Mouse (Mus musculus): ENCODE results near the gene Zfp286. TPM values are rescaled to one million over a fixed set of nuclear protein-coding genes. Genes with fewer than 3 reads are reported as not detected.
A peak's percentile ranks its signal among the peaks of the same experiment; 100 is the strongest.

Gene Zfp286
- polyA plus RNA-seq (2012; ENCODE audit: insufficient read depth, low replicate concordance), result 0.89 TPM in 1 of 2 replicates, not detected in the other

DNA sequence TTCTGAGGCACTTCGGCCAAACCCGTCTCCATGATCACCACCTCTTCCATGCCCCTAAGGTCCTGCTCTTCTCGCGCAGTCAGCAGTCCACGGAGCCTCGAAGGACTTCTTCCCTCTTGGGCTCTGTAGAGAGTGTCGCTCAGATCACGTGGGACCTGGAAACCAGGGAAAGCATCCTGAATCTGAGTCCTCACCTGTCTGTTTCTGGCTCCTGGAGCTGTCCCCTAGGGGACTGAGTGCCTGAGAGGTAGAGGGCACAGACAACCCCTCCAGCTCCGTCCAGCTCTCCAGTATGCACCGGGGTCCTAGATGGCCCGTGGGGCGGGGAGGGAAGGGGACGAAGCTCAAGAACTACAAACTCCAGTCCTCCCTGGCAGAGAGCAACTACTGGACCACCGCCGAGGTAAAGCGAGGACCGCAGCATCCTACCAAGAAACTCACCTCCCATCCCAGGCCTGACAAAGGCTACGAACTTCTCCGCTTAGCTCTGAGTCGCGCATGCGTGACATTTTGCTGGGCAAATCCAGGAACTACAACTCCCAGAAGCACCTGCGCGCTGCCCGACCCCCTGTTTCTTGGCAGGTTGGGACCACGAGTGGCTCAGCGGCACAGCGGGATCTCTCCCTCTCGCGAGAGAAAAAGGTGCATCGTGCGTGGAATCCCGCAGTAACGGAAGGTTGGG, at the start of gene Zfp286:
Gene Zfp286 (minus strand): TSS at position 528 of the 682 bp plus-strand sequence.
- Histone ChIP-seq H3K36me3 (replicated peaks; ENCODE audit: low read length) (no peaks in the 10 kb centered on the region), H3K27me3 (replicated peaks) (no peaks in the 10 kb centered on the region), H3K4me3 (replicated peaks) (peak within 1 kb of the TSS; percentile 90), H3K4me1 (peaks cover 10% of the 10 kb centered on the region), H3K9me3 (no peaks in the 10 kb centered on the region)
- no peak for TF ChIP-seq FLI1 (IDR thresholded peaks at IDR 0.05; ENCODE audit: low read length)
- no peak for TF ChIP-seq GATA1 (IDR thresholded peaks at IDR 0.05; ENCODE audit: borderline replicate concordance, low read length)

DNA sequence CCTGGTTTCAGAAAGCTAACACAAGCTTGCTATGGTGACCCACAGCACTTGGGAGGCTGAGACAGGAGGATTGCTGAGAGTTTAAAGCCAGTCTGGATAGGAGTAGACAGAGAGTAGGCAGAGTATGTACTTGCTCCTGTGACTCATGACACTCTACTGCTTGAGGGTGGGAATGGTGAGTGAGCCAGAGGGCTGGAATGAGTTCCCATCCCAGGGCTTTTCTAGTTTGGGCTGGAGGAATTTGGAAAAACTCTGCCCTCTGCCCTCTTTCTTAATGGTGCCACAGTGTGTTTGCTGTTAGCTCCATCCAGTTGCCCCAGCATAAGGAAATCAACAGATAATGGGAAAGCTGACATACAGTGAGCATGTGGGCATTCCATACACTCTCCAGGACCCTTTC, 42.6 kb upstream of the Zfp286 start:
- H3K9me3 ChIP-seq, result no peaks in the 10 kb centered on the region
- H3K27me3 ChIP-seq (replicated peaks), result no peaks in the 10 kb centered on the region
- H3K4me3 ChIP-seq (replicated peaks), result no peak overlapping the region
- peaks cover under 1% of the 10 kb centered on the region for H3K36me3 ChIP-seq (replicated peaks; ENCODE audit: low read length)
- TF ChIP-seq GATA1 (IDR thresholded peaks at IDR 0.05; ENCODE audit: borderline replicate concordance, low read length), result no peak
- TF ChIP-seq FLI1 (IDR thresholded peaks at IDR 0.05; ENCODE audit: low read length), result no peak
- H3K4me1 ChIP-seq, result no peaks in the 10 kb centered on the region

DNA sequence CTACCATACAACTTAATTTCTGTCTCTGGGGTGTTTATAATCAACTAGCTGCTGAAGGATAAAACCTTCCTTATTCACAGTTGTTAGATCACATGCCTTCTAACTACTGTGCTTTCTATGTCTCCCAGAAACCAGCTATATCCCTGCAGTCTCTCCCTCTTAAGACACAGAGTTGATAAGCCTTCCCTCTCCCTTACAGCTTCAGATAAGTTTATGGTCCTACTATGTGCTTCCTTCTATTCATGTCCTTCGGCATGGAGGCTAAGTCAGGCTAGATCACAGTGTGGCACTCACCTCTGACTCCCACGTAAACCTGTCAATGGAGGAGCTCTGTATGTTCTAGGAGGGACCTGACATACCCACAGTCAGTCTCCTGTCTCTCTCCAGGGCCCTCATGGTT, 41.1 kb upstream of the Zfp286 start:
- TF ChIP-seq FLI1 (IDR thresholded peaks at IDR 0.05; ENCODE audit: low read length) (no peak), GATA1 (IDR thresholded peaks at IDR 0.05; ENCODE audit: borderline replicate concordance, low read length) (no peak)
- Histone ChIP-seq H3K27me3 (replicated peaks) (peaks cover 4% of the 10 kb centered on the region), H3K4me1 (no peaks in the 10 kb centered on the region), H3K36me3 (replicated peaks; ENCODE audit: low read length) (no peaks in the 10 kb centered on the region), H3K4me3 (replicated peaks) (no peak overlapping the region), H3K9me3 (no peaks in the 10 kb centered on the region)

DNA sequence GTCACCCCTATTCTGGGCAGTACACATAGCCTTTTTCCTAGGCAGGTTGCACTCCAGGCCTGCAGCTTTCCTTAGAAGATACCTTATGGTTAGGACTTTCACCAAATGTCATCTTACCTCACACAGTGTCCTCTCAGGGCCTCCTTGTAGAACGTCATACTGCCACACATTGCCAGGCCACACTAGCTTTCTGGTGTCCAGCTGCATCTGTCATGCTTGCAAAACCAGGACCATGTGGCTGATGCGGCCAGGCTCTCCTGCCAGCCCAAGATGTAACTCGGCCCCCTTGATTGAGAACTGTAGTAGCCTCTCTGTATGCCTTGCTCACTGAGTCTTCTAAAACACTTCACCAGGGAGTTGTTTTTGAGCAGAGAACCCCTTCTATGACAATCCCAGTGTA, 38.6 kb upstream of the Zfp286 start:
- Histone ChIP-seq H3K4me3 (replicated peaks) (peak overlapping the region; percentile 18), H3K27me3 (replicated peaks) (peaks cover 9% of the 10 kb centered on the region), H3K36me3 (replicated peaks; ENCODE audit: low read length) (no peaks in the 10 kb centered on the region), H3K9me3 (no peaks in the 10 kb centered on the region), H3K4me1 (peaks cover 9% of the 10 kb centered on the region)
- TF ChIP-seq GATA1 (IDR thresholded peaks at IDR 0.05; ENCODE audit: borderline replicate concordance, low read length) (no peak), FLI1 (IDR thresholded peaks at IDR 0.05; ENCODE audit: low read length) (no peak)

DNA sequence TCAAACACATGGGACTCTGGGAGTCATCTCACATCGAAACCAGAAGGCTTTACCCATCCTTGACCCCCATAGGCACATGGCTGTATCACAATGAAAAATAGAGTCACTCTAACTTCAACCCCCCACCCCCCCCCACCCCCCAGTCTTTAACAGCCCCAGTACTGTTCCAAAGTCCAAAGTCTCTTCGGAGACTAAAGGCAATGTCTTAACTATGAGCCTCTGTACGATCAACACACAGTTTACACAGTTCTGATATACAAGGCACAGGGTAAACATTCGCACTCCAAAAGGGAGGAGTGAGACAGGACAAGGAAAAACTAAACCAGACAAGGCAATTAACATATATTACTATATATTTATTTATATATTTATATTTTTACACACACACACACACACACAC, 37.9 kb upstream of the Zfp286 start:
- Histone ChIP-seq H3K4me3 (replicated peaks) (no peak overlapping the region), H3K36me3 (replicated peaks; ENCODE audit: low read length) (no peaks in the 10 kb centered on the region), H3K27me3 (replicated peaks) (peaks cover 9% of the 10 kb centered on the region), H3K4me1 (peaks cover 13% of the 10 kb centered on the region), H3K9me3 (no peaks in the 10 kb centered on the region)
- TF ChIP-seq GATA1 (IDR thresholded peaks at IDR 0.05; ENCODE audit: borderline replicate concordance, low read length) (no peak), FLI1 (IDR thresholded peaks at IDR 0.05; ENCODE audit: low read length) (no peak)

DNA sequence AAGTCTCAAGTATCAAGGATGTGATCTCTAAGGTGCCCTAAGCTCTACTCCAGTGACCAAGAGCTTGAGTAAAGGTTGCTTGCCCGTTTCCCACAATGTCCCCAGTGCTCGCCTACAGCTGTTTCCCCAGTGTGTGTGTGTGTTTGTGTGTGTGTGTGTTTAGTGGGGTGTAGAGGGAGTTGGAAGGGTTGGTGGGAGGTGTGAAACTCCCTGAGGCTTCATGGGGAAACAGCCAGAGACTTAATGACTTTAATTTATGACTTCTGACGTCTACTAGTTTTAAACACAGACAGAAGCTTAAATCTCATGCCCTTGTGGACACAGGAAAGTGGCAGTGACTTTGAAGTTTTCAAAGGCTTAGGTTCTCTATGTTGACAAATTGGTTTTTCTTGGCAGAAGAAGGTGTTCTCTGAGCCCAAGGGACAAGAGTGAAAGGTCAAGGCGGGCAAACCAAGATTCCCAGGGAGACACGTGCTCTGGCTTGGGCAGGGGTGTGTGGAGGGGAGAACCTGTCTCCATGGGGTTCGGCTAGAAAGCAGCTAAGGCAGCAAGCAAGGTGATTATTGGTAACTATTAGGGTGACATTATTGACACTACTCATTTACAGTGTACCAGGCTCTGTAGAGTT, 37.0 kb upstream of the Zfp286 start:
- TF ChIP-seq GATA1 (IDR thresholded peaks at IDR 0.05; ENCODE audit: borderline replicate concordance, low read length), result no peak
- TF ChIP-seq FLI1 (IDR thresholded peaks at IDR 0.05; ENCODE audit: low read length), result no peak
- Histone ChIP-seq H3K4me1 (peaks cover 21% of the 10 kb centered on the region), H3K36me3 (replicated peaks; ENCODE audit: low read length) (no peaks in the 10 kb centered on the region)

DNA sequence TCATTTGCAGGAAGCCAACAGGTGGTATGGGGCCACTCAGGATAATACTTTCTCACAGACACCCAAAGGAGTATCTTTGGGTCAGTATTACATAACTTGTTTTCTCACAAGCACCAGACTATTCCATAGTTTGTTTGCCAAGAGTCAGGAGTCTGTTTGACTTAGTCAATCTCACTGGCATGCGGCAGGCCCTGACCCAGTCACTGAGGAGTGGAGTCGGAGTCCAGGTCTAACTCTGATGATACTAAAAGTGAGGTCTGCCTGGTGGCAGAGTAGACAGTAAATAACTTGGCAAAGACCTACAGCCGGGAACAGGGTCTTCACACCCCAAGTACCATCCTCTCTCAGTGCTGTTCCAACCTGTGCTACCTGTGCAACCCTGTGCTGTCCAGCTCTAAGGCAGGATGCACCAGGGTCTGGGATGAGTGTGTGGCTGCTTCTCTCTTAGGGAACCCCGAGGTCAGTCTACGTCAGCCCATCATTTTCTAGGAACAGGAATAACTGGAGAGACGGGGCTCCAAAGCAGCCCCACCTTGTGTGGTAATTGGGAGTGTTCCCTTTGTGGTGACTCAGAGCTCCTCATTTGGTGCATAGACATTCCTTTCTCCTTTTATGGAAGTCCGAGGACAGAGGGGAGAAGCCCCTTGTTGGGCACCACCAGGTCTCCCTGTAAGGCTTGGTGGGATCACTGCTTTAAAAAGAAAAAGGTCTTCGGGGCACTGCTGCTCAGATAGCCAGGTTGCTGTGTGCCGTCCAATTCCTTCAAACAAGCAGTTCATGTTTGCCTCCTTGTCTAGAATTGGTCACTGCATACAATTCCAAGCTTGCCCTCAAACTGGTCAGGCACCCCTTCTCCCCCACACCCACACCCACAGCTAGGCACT, 36.2 kb upstream of the Zfp286 start:
- H3K36me3 ChIP-seq (replicated peaks; ENCODE audit: low read length), result no peaks in the 10 kb centered on the region
- peaks cover 13% of the 10 kb centered on the region for H3K27me3 ChIP-seq (replicated peaks)
- H3K4me3 ChIP-seq (replicated peaks), result no peak overlapping the region
- TF ChIP-seq GATA1 (IDR thresholded peaks at IDR 0.05; ENCODE audit: borderline replicate concordance, low read length) (no peak), FLI1 (IDR thresholded peaks at IDR 0.05; ENCODE audit: low read length) (no peak)
- peaks cover 28% of the 10 kb centered on the region for H3K4me1 ChIP-seq
- H3K9me3 ChIP-seq, result no peaks in the 10 kb centered on the region

More for the DNA sequence above, 37.0 kb upstream of the Zfp286 start:
- no peak overlapping the region for H3K4me3 ChIP-seq (replicated peaks)
- H3K9me3 ChIP-seq, result no peaks in the 10 kb centered on the region
- H3K27me3 ChIP-seq (replicated peaks), result peaks cover 9% of the 10 kb centered on the region

DNA sequence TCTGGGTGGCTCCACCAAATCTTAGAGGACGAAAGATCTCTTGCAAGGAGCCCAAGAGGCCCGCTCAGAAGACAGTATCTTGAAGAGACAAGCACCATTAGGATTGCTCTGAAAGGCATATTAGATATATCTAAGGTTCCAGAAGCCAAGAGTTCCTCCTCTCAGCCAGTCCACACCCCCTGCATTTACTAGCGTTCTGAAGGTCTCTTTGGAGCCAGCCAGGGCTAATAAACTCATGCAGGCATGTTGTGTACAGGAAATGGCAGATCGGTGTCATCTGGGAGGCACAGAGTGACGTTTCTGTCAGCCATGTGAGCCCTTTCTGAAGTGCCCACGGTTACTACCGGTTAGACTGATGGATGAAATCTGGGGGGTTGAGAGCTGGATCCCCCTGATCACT, 34.9 kb upstream of the Zfp286 start:
- Histone ChIP-seq H3K27me3 (replicated peaks) (peaks cover 20% of the 10 kb centered on the region), H3K36me3 (replicated peaks; ENCODE audit: low read length) (no peaks in the 10 kb centered on the region), H3K4me1 (peaks cover 40% of the 10 kb centered on the region), H3K9me3 (no peaks in the 10 kb centered on the region), H3K4me3 (replicated peaks) (no peak overlapping the region)
- no peak for TF ChIP-seq GATA1 (IDR thresholded peaks at IDR 0.05; ENCODE audit: borderline replicate concordance, low read length)
- no peak for TF ChIP-seq FLI1 (IDR thresholded peaks at IDR 0.05; ENCODE audit: low read length)

DNA sequence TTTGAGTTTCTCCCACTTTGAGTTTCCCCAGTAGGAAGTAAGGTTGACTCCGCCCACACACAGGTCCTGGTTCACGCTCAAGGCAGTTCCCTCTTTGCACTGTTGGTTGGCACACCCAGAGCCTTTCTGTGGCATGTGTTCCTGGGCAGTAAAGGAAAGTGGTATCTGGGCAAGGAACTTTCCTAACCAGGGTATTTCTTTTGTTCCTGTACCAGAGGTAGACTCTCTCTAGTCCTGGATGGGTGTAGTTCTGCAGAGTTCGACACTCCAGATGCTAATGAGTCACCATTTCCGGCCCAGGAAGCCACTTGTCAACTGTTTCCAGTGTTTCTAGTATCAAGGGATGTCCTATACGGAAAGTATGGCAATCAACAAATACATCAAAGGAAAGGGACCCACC, 32.6 kb upstream of the Zfp286 start:
- Histone ChIP-seq H3K9me3 (no peaks in the 10 kb centered on the region), H3K4me3 (replicated peaks) (peak overlapping the region; percentile 79), H3K4me1 (peaks cover 50% of the 10 kb centered on the region), H3K27me3 (replicated peaks) (peaks cover 38% of the 10 kb centered on the region), H3K36me3 (replicated peaks; ENCODE audit: low read length) (no peaks in the 10 kb centered on the region)
- TF ChIP-seq FLI1 (IDR thresholded peaks at IDR 0.05; ENCODE audit: low read length), result no peak
- no peak for TF ChIP-seq GATA1 (IDR thresholded peaks at IDR 0.05; ENCODE audit: borderline replicate concordance, low read length)

All from megakaryocyte, embryonic 14.5 days (primary cell).